8 mouse cellular contexts compared by ENCODE assay signal in genomic region chr17:40879924-40880691, GRCm38 (mm10). TPM values are rescaled to one million over a fixed set of nuclear protein-coding genes. Genes with fewer than 3 reads are reported as not detected.
A peak's percentile ranks its signal among the peaks of the same experiment; 100 is the strongest.
DNase-seq lines count a peak whose midpoint lies in the region; ATAC-seq and TF ChIP-seq lines count a peak whose summit lies in the region.

Gene 9130008F23Rik, minus strand, starts transcription at chr17:40880559.

- TF ChIP-seq POLR2A in bone marrow macrophage, adult 2 months (IDR thresholded peaks at IDR 0.05; ENCODE audit: borderline replicate concordance, low read depth, low read length): no peak

- H3K27ac ChIP-seq in bone marrow macrophage, adult 2 months (ENCODE audit: insufficient read depth, low read depth, low read length): peak within 1 kb of the TSS; percentile 59
- H3K27ac ChIP-seq in forebrain, embryonic 15.5 days (replicated peaks): no peak within 1 kb of the TSS
- H3K27ac ChIP-seq in limb, embryonic 12.5 days: no peak within 1 kb of the TSS
- H3K27ac ChIP-seq in midbrain, embryonic 11.5 days (ENCODE audit: low read depth, low read length): no peak within 1 kb of the TSS

- peaks cover 14% of the 10 kb centered on the region for H3K4me1 ChIP-seq in bone marrow macrophage, adult 2 months (ENCODE audit: control insufficient read depth, insufficient read depth, low read length)
- H3K4me1 ChIP-seq in forebrain, embryonic 15.5 days: peaks cover 6% of the 10 kb centered on the region
- no peaks in the 10 kb centered on the region for H3K4me1 ChIP-seq in limb, embryonic 12.5 days (replicated peaks)
- H3K4me1 ChIP-seq in midbrain, embryonic 11.5 days (ENCODE audit: control insufficient read depth, insufficient read depth, low read length): no peaks in the 10 kb centered on the region; the same call in 1 of the 2 replicates

- H3K9ac ChIP-seq in forebrain, embryonic 15.5 days (replicated peaks): peak within 1 kb of the TSS; percentile 50
- peak within 1 kb of the TSS; percentile 66 for H3K9ac ChIP-seq in limb, embryonic 12.5 days (replicated peaks)
- H3K9ac ChIP-seq in midbrain, embryonic 11.5 days (ENCODE audit: low read length): peak within 1 kb of the TSS; percentile 65

- H3K4me2 ChIP-seq in forebrain, embryonic 15.5 days (replicated peaks): peak within 1 kb of the TSS; percentile 84
- H3K4me2 ChIP-seq in limb, embryonic 12.5 days: peak within 1 kb of the TSS; percentile 87
- peak within 1 kb of the TSS; percentile 89 for H3K4me2 ChIP-seq in midbrain, embryonic 11.5 days

- WGBS in forebrain, embryonic 15.5 days: under 1% methylated on average over 40 of the region's 40 CpGs
- under 1% methylated on average over 40 of the region's 40 CpGs for WGBS in limb, embryonic 12.5 days
- WGBS in midbrain, embryonic 11.5 days: under 1% methylated on average over 40 of the region's 40 CpGs

- no peaks in the 10 kb centered on the region for H3K36me3 ChIP-seq in forebrain, embryonic 15.5 days
- no peaks in the 10 kb centered on the region for H3K36me3 ChIP-seq in limb, embryonic 12.5 days
- H3K36me3 ChIP-seq in midbrain, embryonic 11.5 days (ENCODE audit: control insufficient read depth, insufficient read depth, low read length): no peaks in the 10 kb centered on the region

- H3K4me3 ChIP-seq in bone marrow macrophage, adult 2 months (ENCODE audit: insufficient read depth, low read length): peak within 1 kb of the TSS; percentile 77
- peak within 1 kb of the TSS; percentile 44 for H3K4me3 ChIP-seq in forebrain, embryonic 15.5 days
- H3K4me3 ChIP-seq in limb, embryonic 12.5 days (replicated peaks): peak within 1 kb of the TSS; percentile 59
- H3K4me3 ChIP-seq in midbrain, embryonic 11.5 days (ENCODE audit: low read depth, low read length): peak within 1 kb of the TSS; percentile 49

- no peaks in the 10 kb centered on the region for H3K27me3 ChIP-seq in forebrain, embryonic 15.5 days
- no peaks in the 10 kb centered on the region for H3K27me3 ChIP-seq in limb, embryonic 12.5 days
- H3K27me3 ChIP-seq in midbrain, embryonic 11.5 days (ENCODE audit: control insufficient read depth, insufficient read depth, low read length): no peaks in the 10 kb centered on the region

- no peaks in the 10 kb centered on the region for H3K9me3 ChIP-seq in forebrain, embryonic 15.5 days
- H3K9me3 ChIP-seq in limb, embryonic 12.5 days: no peaks in the 10 kb centered on the region
- no peaks in the 10 kb centered on the region for H3K9me3 ChIP-seq in midbrain, embryonic 11.5 days (ENCODE audit: control insufficient read depth, low read length)

- no peak for TF ChIP-seq CTCF in bone marrow macrophage, adult 2 months (IDR thresholded peaks at IDR 0.05; ENCODE audit: low read depth, low read length)

- peak; percentile 17 to 18 for DNase-seq in cerebellum, postnatal 25 days
- no peak for DNase-seq in cerebellum, adult 9-10 months
- peak; percentile 95 for DNase-seq in midbrain, embryonic 11.5 days (ENCODE audit: low spot score, missing footprints)
- DNase-seq in spleen, postnatal 4 days (ENCODE audit: low spot score in 2 of 2): peak; percentile 38 to 71

- peak; percentile 82 for ATAC-seq in forebrain, embryonic 15.5 days (replicated peaks)
- ATAC-seq in hematopoietic stem cell, adult 5-6 weeks (replicated peaks in 1 of 2; ENCODE audit: insufficient read depth in 1 of 2, low FRiP score in 2 of 2, low TSS enrichment in 1 of 2, low read depth in 1 of 2, poor library complexity in 2 of 2, severe bottlenecking in 2 of 2): peak; percentile 72 to 74
- ATAC-seq in limb, embryonic 12.5 days (ENCODE audit: insufficient number of reproducible peaks, insufficient read depth, low FRiP score, low TSS enrichment, low read depth): peak; percentile 72
- ATAC-seq in midbrain, embryonic 11.5 days (ENCODE audit: low FRiP score): peak; percentile 77

RNA-seq across cellular contexts. Expression of gene 9130008F23Rik, which starts in this region (rescaled TPM):
- polyA plus RNA-seq in bone marrow macrophage, adult 2 months (2012; ENCODE audit: insufficient read depth, insufficient read length, missing spikeins): 2.9 and 3.4 TPM in 2 replicates
- polyA plus RNA-seq in forebrain, embryonic 15.5 days (2015; fragmentation: Nextera tagmentation; extraction: Ambion mirVana): 0.31 and 0.70 TPM in 2 replicates
- 4.8 and 10.0 TPM in 2 replicates for total RNA-seq in hematopoietic stem cell, adult 5-6 weeks (2017)
- 1.1 and 1.5 TPM in 2 replicates for polyA plus RNA-seq in limb, embryonic 12.5 days (2016; fragmentation: Nextera tagmentation; extraction: Ambion mirVana)
- polyA plus RNA-seq in midbrain, embryonic 11.5 days (2014; fragmentation: Nextera tagmentation; extraction: Ambion mirVana): 0.61 and 0.62 TPM in 2 replicates

Comparison
In these comparisons a context has a peak if more than half of its experiments do, and no peak if none do; other contexts are left out.
1. Peak in ATAC-seq, H3K4me3 ChIP-seq, H3K9ac ChIP-seq and H3K4me2 ChIP-seq in forebrain, embryonic 15.5 days; RNA of the gene not detected or under 1 TPM.
2. Peak in DNase-seq, ATAC-seq, H3K4me3 ChIP-seq, H3K9ac ChIP-seq and H3K4me2 ChIP-seq in midbrain, embryonic 11.5 days; RNA of the gene not detected or under 1 TPM.